Mouse (Mus musculus): Measurements from ENCODE around the gene Stim1. TPM values are rescaled to one million over a fixed set of nuclear protein-coding genes. Genes with fewer than 3 reads are reported as not detected.

The Stim1 gene
- total RNA-seq, 2 experiments from 2014 or later, result 219 to 233 TPM

GRCm38 (mm10) chr7:102305596-102305995, 38.0 kb downstream of the Stim1 start:
- DNase-seq, result no peak

GRCm38 (mm10) chr7:102310266-102310665, 42.7 kb downstream of the Stim1 start:
- no peak for DNase-seq

GRCm38 (mm10) chr7:102310821-102311220, 43.2 kb downstream of the Stim1 start:
- no peak for DNase-seq

- no peak for DNase-seq
Measured at GRCm38 (mm10) chr7:102312840-102313534, 45.4 kb downstream of the Stim1 start.

- DNase-seq, result no peak
Measured at GRCm38 (mm10) chr7:102313535-102313863, 45.9 kb downstream of the Stim1 start.

- DNase-seq, result no peak
Measured at GRCm38 (mm10) chr7:102314107-102314506, 46.5 kb downstream of the Stim1 start.

GRCm38 (mm10) chr7:102314908-102315307, 47.3 kb downstream of the Stim1 start:
- DNase-seq, result no peak

- no peak for DNase-seq
Measured at GRCm38 (mm10) chr7:102315435-102315834, 47.8 kb downstream of the Stim1 start.

- no peak for DNase-seq
Measured at GRCm38 (mm10) chr7:102317583-102318168, 50.1 kb downstream of the Stim1 start.

- DNase-seq, result no peak
Measured at GRCm38 (mm10) chr7:102322137-102322536, 54.5 kb downstream of the Stim1 start.

- no peak for DNase-seq
Measured at GRCm38 (mm10) chr7:102326323-102326722, 58.7 kb downstream of the Stim1 start.

- DNase-seq, result no peak
Measured at GRCm38 (mm10) chr7:102330270-102330669, 62.7 kb downstream of the Stim1 start.

GRCm38 (mm10) chr7:102331476-102331875, 63.9 kb downstream of the Stim1 start:
- no peak for DNase-seq

GRCm38 (mm10) chr7:102333741-102334140, 66.1 kb downstream of the Stim1 start:
- DNase-seq, result no peak

- no peak for DNase-seq
Measured at GRCm38 (mm10) chr7:102337326-102337725, 69.7 kb downstream of the Stim1 start.

GRCm38 (mm10) chr7:102337898-102338297, 70.3 kb downstream of the Stim1 start:
- no peak for DNase-seq

- DNase-seq, result no peak
Measured at GRCm38 (mm10) chr7:102338956-102339355, 71.3 kb downstream of the Stim1 start.

- DNase-seq, result no peak
Measured at GRCm38 (mm10) chr7:102345893-102346292, 78.3 kb downstream of the Stim1 start.

GRCm38 (mm10) chr7:102347327-102347726, 79.7 kb downstream of the Stim1 start:
- no peak for DNase-seq

GRCm38 (mm10) chr7:102348681-102349080, 81.1 kb downstream of the Stim1 start:
- no peak for DNase-seq

GRCm38 (mm10) chr7:102349236-102349635, 81.6 kb downstream of the Stim1 start:
- no peak for DNase-seq

- no peak for DNase-seq
Measured at GRCm38 (mm10) chr7:102353420-102353819, 85.8 kb downstream of the Stim1 start.

GRCm38 (mm10) chr7:102358124-102358523, 90.5 kb downstream of the Stim1 start:
- no peak for DNase-seq

- DNase-seq, result no peak
Measured at GRCm38 (mm10) chr7:102361297-102361696, 93.7 kb downstream of the Stim1 start.

All from gastrocnemius, postnatal 10 days (tissue).